Mouse (Mus musculus) right cerebral cortex, postnatal 4 days (tissue): ENCODE results near the gene Map3k4.
"Not testable (repeated sequence)": the region's sequence is repeated elsewhere in the genome, so short reads cannot be mapped to it uniquely, and the experiment has no call there.

Experiments
- DNase-seq: peaks from one replicate; pipeline ENCODE4 v3.0.0-alpha.2; 2022

Gene Map3k4

GRCm38 (mm10) chr17:12265969-12266925 lies 52.3 kb downstream of the Map3k4 start:
- peak; percentile 31 for DNase-seq

GRCm38 (mm10) chr17:12264293-12264692 lies 54.3 kb downstream of the Map3k4 start:
- no peak for DNase-seq

GRCm38 (mm10) chr17:12263787-12264186 lies 54.8 kb downstream of the Map3k4 start:
- DNase-seq, result no peak

GRCm38 (mm10) chr17:12262851-12263250 lies 55.7 kb downstream of the Map3k4 start:
- no peak for DNase-seq

GRCm38 (mm10) chr17:12261887-12262286 lies 56.7 kb downstream of the Map3k4 start:
- DNase-seq, result no peak

GRCm38 (mm10) chr17:12261376-12261775 lies 57.2 kb downstream of the Map3k4 start:
- DNase-seq, result no peak

- no peak for DNase-seq
These were observed 58.6 kb downstream of the Map3k4 start for GRCm38 (mm10) chr17:12259957-12260356.

GRCm38 (mm10) chr17:12258517-12258916 lies 60.1 kb downstream of the Map3k4 start:
- DNase-seq, result no peak

- no peak for DNase-seq
These were observed 62.5 kb downstream of the Map3k4 start for GRCm38 (mm10) chr17:12256142-12256541.

- no peak for DNase-seq
These were observed 68.0 kb downstream of the Map3k4 start for GRCm38 (mm10) chr17:12250581-12250980.

- peak; percentile 27 for DNase-seq
These were observed 68.7 kb downstream of the Map3k4 start for GRCm38 (mm10) chr17:12249783-12250504.

- DNase-seq, result no peak
These were observed 77.9 kb downstream of the Map3k4 start for GRCm38 (mm10) chr17:12240701-12241100.

- no peak for DNase-seq
These were observed 85.9 kb downstream of the Map3k4 start for GRCm38 (mm10) chr17:12232724-12233123.

GRCm38 (mm10) chr17:12231087-12231486 lies 87.5 kb downstream of the Map3k4 start:
- DNase-seq, result no peak

GRCm38 (mm10) chr17:12230167-12230566 lies 88.4 kb downstream of the Map3k4 start:
- DNase-seq, result peak; percentile 47

GRCm38 (mm10) chr17:12229756-12230155 lies 88.8 kb downstream of the Map3k4 start:
- no peak for DNase-seq

- DNase-seq, result no peak
These were observed 90.1 kb downstream of the Map3k4 start for GRCm38 (mm10) chr17:12228471-12228870.

GRCm38 (mm10) chr17:12228001-12228400 lies 90.6 kb downstream of the Map3k4 start:
- no peak for DNase-seq

- no peak for DNase-seq
These were observed 92.0 kb downstream of the Map3k4 start for GRCm38 (mm10) chr17:12226551-12226950.

GRCm38 (mm10) chr17:12225227-12225626 lies 93.4 kb downstream of the Map3k4 start:
- DNase-seq, result no peak

GRCm38 (mm10) chr17:12224551-12224950 lies 94.0 kb downstream of the Map3k4 start:
- not testable (repeated sequence) for DNase-seq

GRCm38 (mm10) chr17:12224145-12224544 lies 94.5 kb downstream of the Map3k4 start:
- no peak for DNase-seq

- DNase-seq, result no peak
These were observed 94.9 kb downstream of the Map3k4 start for GRCm38 (mm10) chr17:12223682-12224081.

- no peak for DNase-seq
These were observed 96.7 kb downstream of the Map3k4 start for GRCm38 (mm10) chr17:12221926-12222325.
